Mouse (Mus musculus): ENCODE results near the gene Rgs10. TPM values are rescaled to one million over a fixed set of nuclear protein-coding genes. Genes with fewer than 3 reads are reported as not detected.
A peak's percentile ranks its signal among the peaks of the same experiment; 100 is the strongest.

The Rgs10 gene
- polyA plus RNA-seq, 1 experiment from 2014 or later = 43.6 TPM

DNA sequence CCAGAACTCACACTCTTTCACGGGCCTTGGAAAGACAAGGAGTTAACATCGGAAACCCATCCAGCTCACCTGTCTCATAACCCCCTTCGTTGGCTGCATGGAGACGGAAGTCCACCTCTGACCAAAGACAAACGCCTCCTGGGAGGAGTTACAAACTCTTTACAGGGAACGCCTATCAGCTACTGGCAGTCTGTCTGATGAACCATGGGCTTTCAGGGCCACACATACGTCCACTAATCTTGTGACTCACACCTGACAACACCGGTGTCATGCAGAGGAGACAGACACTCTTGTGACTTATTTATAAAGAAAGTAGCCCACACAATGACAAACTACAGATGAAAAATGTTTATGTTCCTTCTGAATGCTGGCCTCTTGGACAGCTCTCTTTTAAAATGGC is 16.0 kb downstream of the Rgs10 start:
- 0 out of 2 replicates have a peak, but pooled peaks cover 3% of the 10 kb centered on the region for H3K36me3 ChIP-seq (ENCODE audit: control insufficient read depth, insufficient read depth, low read length)
- no peak for ATAC-seq (ENCODE audit: low FRiP score, low TSS enrichment)
- no peak overlapping the region for H3K9ac ChIP-seq (replicated peaks; ENCODE audit: low read length)
- DNase-seq = no peak
- H3K9me3 ChIP-seq (ENCODE audit: control insufficient read depth, low read length) = no peaks in the 10 kb centered on the region
- no peak overlapping the region for H3K27ac ChIP-seq (replicated peaks; ENCODE audit: low read depth, low read length)
- H3K4me2 ChIP-seq (ENCODE audit: low read length) = no peak overlapping the region
- no peaks in the 10 kb centered on the region for H3K27me3 ChIP-seq (ENCODE audit: control insufficient read depth, insufficient read depth, low read length)
- 90% methylated on average over 8 of the region's 8 CpGs for WGBS
- no peak overlapping the region for H3K4me3 ChIP-seq (replicated peaks; ENCODE audit: low read depth, low read length)
- no peaks in the 10 kb centered on the region for H3K4me1 ChIP-seq (ENCODE audit: control insufficient read depth, insufficient read depth, low read length)

DNA sequence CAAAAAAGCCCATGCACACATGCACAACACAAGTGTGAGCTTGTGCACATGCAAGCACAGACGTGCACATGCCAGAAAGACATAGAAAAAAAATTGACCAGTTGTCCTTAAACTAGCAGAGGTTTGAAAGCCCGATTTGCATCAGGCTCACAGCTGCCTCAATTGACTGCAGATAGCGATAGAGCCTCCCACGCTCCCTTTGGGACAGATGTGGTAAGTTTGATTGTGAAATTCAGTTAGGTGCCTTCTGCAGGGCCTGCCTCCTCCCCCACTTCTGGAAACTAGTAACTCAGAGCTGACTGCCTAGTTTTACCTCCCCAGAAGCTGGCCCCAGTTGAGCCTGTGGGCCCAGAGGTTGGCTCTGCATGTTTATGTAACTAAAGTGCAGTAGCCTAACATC is 19.9 kb downstream of the Rgs10 start:
- no peaks in the 10 kb centered on the region for H3K4me1 ChIP-seq (ENCODE audit: control insufficient read depth, insufficient read depth, low read length)
- DNase-seq (no peak), ATAC-seq (ENCODE audit: low FRiP score, low TSS enrichment) (no peak)
- no peaks in the 10 kb centered on the region for H3K9me3 ChIP-seq (ENCODE audit: control insufficient read depth, low read length)
- H3K4me3 ChIP-seq (replicated peaks; ENCODE audit: low read depth, low read length) = no peak overlapping the region
- 0 out of 2 replicates have a peak, but pooled peaks cover 3% of the 10 kb centered on the region for H3K36me3 ChIP-seq (ENCODE audit: control insufficient read depth, insufficient read depth, low read length)
- no peaks in the 10 kb centered on the region for H3K27me3 ChIP-seq (ENCODE audit: control insufficient read depth, insufficient read depth, low read length)
- WGBS = 81% methylated on average over 4 of the region's 4 CpGs
- no peak overlapping the region for H3K9ac ChIP-seq (replicated peaks; ENCODE audit: low read length)
- H3K4me2 ChIP-seq (ENCODE audit: low read length) = no peak overlapping the region
- H3K27ac ChIP-seq (replicated peaks; ENCODE audit: low read depth, low read length) = no peak overlapping the region

DNA sequence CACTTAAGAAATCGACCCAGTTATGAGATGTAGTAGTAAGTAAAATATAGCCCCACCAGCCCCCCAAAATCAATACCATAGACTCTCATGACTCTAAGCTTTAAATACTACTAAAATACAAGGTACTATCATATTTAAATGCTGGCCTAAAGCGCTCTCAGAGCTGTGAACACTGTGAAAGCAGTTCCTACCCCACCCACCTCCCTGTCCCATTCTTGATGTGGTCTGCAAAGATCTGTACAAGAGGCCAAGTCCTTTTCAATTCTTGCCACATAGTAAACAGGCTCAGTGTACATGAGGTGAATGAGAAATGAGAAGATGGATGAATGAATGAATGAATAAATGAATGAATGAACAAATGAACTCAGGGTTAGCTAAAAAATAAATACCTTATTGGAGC is 21.5 kb downstream of the Rgs10 start:
- H3K4me2 ChIP-seq (ENCODE audit: low read length) = no peak overlapping the region
- H3K4me3 ChIP-seq (replicated peaks; ENCODE audit: low read depth, low read length) = no peak overlapping the region
- DNase-seq = no peak
- 0 out of 2 replicates have a peak, but pooled peaks cover 3% of the 10 kb centered on the region for H3K36me3 ChIP-seq (ENCODE audit: control insufficient read depth, insufficient read depth, low read length)
- WGBS = 72% methylated on average over 2 of the region's 2 CpGs
- no peak overlapping the region for H3K9ac ChIP-seq (replicated peaks; ENCODE audit: low read length)
- no peak for ATAC-seq (ENCODE audit: low FRiP score, low TSS enrichment)
- no peaks in the 10 kb centered on the region for H3K27me3 ChIP-seq (ENCODE audit: control insufficient read depth, insufficient read depth, low read length)
- no peaks in the 10 kb centered on the region for H3K9me3 ChIP-seq (ENCODE audit: control insufficient read depth, low read length)
- H3K27ac ChIP-seq (replicated peaks; ENCODE audit: low read depth, low read length) = no peak overlapping the region
- no peaks in the 10 kb centered on the region for H3K4me1 ChIP-seq (ENCODE audit: control insufficient read depth, insufficient read depth, low read length)

DNA sequence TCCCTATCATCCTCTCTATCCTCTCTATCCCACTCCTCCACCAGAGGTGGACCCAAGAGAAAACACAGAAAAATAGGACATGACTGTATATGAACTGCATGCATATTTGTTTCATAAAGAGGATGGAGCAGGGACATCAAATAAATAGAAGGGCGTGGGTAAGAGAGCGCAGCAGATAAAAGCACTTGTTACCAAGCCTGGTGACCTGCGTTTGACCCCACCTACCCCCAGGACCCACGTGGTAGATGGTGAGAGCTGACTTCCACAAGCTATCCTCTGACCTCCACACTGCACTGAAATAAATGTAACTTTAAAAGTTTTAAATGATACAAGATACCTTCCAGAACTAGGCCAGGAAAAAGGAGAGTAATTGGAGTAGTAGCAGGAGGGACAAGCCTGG is 24.8 kb downstream of the Rgs10 start:
- H3K36me3 ChIP-seq (ENCODE audit: control insufficient read depth, insufficient read depth, low read length) = no peaks in the 10 kb centered on the region
- no peaks in the 10 kb centered on the region for H3K9me3 ChIP-seq (ENCODE audit: control insufficient read depth, low read length)
- no peak for ATAC-seq (ENCODE audit: low FRiP score, low TSS enrichment)
- no peak for DNase-seq
- H3K4me2 ChIP-seq (ENCODE audit: low read length) = no peak overlapping the region
- no peak overlapping the region for H3K9ac ChIP-seq (replicated peaks; ENCODE audit: low read length)
- H3K27me3 ChIP-seq (ENCODE audit: control insufficient read depth, insufficient read depth, low read length) = no peaks in the 10 kb centered on the region
- 75% methylated on average over 4 of the region's 4 CpGs for WGBS
- no peak overlapping the region for H3K4me3 ChIP-seq (replicated peaks; ENCODE audit: low read depth, low read length)
- no peaks in the 10 kb centered on the region for H3K4me1 ChIP-seq (ENCODE audit: control insufficient read depth, insufficient read depth, low read length)
- no peak overlapping the region for H3K27ac ChIP-seq (replicated peaks; ENCODE audit: low read depth, low read length)

DNA sequence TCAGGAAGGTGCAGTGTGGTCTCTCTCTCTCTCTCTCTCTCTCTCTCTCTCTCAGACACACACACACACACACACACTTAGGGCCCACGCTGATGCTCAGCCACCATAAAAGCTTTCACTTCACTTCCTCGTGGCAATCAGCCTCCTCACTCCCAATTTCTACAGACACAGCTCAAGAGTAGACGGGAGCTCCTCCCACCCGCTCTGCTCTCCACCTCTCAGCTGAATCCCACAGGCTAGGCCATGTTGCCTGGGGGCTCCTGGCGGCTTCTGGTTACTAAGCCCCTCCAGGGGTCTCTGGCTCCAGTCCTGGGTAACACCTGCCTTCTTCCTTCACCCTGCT is 25.6 kb downstream of the Rgs10 start:
- ATAC-seq (ENCODE audit: low FRiP score, low TSS enrichment) (no peak), DNase-seq (no peak)
- Histone ChIP-seq H3K36me3 (ENCODE audit: control insufficient read depth, insufficient read depth, low read length) (no peaks in the 10 kb centered on the region), H3K9me3 (ENCODE audit: control insufficient read depth, low read length) (no peaks in the 10 kb centered on the region), H3K9ac (replicated peaks; ENCODE audit: low read length) (no peak overlapping the region), H3K4me3 (replicated peaks; ENCODE audit: low read depth, low read length) (no peak overlapping the region), H3K27me3 (ENCODE audit: control insufficient read depth, insufficient read depth, low read length) (no peaks in the 10 kb centered on the region), H3K4me1 (ENCODE audit: control insufficient read depth, insufficient read depth, low read length) (no peaks in the 10 kb centered on the region), H3K4me2 (ENCODE audit: low read length) (no peak overlapping the region), H3K27ac (replicated peaks; ENCODE audit: low read depth, low read length) (no peak overlapping the region)
- WGBS = 37% methylated on average over 5 of the region's 5 CpGs

DNA sequence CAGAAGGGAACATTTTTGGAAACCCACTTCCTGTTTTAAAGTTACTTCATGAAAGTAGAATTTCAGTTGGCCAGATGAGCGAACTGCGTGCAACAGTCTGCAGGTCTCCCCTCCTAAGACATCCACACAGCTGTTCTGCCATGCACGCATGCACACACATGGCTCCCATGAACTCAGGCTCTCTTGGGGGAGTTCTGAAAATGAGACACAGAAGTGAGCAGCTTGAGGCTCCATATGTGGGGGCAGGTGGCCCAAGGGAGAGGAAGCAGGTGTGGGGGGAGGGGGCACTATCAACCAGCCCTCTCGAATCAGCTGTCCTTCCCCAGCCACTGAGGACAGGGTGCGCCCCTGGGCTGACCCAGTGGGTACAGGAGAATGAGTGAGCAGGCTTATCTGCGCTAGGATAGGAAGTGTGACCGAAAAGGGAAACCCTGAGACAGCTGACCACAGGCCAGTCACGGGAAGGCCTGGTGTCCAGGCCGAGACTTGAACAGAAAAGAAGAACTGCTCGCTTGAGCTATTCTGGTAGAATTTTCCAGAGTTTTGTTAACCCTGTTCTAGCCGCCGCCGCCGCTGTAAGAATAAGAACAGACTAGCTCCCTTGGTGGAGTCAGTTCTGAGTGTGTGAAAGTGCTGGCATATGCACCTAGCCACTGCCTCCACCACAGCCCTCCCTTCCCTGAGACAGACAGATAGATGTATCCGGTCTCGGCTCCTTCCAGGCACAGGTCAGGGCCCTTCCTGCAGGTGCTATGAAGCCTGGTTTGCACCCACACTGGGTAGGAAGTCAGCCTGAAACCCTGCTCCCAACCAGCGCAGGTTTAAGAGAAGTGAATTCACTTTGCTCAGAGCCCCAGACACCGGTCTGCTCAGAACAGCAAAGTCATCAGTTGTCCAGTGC is 26.2 kb downstream of the Rgs10 start:
- no peaks in the 10 kb centered on the region for H3K36me3 ChIP-seq (ENCODE audit: control insufficient read depth, insufficient read depth, low read length)
- no peaks in the 10 kb centered on the region for H3K4me1 ChIP-seq (ENCODE audit: control insufficient read depth, insufficient read depth, low read length)
- H3K9me3 ChIP-seq (ENCODE audit: control insufficient read depth, low read length) = no peaks in the 10 kb centered on the region
- no peaks in the 10 kb centered on the region for H3K27me3 ChIP-seq (ENCODE audit: control insufficient read depth, insufficient read depth, low read length)
- DNase-seq (no peak), ATAC-seq (ENCODE audit: low FRiP score, low TSS enrichment) (no peak)
- no peak overlapping the region for H3K4me3 ChIP-seq (replicated peaks; ENCODE audit: low read depth, low read length)
- no peak overlapping the region for H3K4me2 ChIP-seq (ENCODE audit: low read length)
- no peak overlapping the region for H3K9ac ChIP-seq (replicated peaks; ENCODE audit: low read length)
- 90% methylated on average over 18 of the region's 18 CpGs for WGBS
- no peak overlapping the region for H3K27ac ChIP-seq (replicated peaks; ENCODE audit: low read depth, low read length)

DNA sequence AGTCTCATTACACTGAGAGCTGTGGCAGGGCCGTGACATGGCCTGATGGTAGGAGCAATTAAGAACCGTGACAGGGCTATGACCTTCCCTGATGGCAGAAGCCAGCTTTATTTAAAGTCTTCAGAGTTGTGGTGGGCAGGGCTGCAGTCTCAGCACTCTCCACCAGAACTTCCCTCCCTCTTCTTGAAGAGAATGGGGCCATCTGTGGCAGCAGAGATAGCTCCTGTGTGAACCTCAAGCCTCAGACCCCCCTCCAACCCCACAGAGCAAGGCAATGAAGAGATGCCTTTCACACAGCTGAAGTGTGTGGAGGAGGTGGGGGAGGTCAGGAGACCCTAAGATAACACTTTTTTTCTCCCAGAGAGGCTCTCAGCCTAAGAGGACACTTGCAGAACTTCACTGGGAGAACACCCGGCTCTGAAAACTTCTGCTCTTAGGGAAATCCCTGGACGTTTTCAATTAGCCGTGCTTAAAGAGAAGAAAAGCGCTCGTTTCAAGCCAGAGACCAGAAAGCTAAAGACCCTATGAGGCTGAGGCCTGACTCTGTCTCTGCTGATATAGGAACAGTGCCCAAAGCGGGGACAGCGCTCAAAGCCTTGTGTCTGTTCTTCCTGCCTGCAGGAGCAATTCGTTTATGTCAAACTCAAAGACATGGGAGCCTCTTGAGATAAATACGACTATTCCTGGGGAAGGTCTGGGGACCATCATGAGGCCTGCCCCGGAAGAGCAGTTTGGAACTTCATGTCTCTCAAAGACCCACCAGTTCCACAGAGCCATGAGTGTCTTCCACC is 27.1 kb downstream of the Rgs10 start:
- Histone ChIP-seq H3K27me3 (ENCODE audit: control insufficient read depth, insufficient read depth, low read length) (no peaks in the 10 kb centered on the region), H3K4me3 (replicated peaks; ENCODE audit: low read depth, low read length) (no peak overlapping the region), H3K9me3 (ENCODE audit: control insufficient read depth, low read length) (no peaks in the 10 kb centered on the region), H3K4me1 (ENCODE audit: control insufficient read depth, insufficient read depth, low read length) (no peaks in the 10 kb centered on the region), H3K27ac (replicated peaks; ENCODE audit: low read depth, low read length) (no peak overlapping the region), H3K9ac (replicated peaks; ENCODE audit: low read length) (no peak overlapping the region), H3K4me2 (ENCODE audit: low read length) (no peak overlapping the region), H3K36me3 (ENCODE audit: control insufficient read depth, insufficient read depth, low read length) (no peaks in the 10 kb centered on the region)
- WGBS = 60% methylated on average over 12 of the region's 12 CpGs
- DNase-seq (no peak), ATAC-seq (ENCODE audit: low FRiP score, low TSS enrichment) (no peak)

DNA sequence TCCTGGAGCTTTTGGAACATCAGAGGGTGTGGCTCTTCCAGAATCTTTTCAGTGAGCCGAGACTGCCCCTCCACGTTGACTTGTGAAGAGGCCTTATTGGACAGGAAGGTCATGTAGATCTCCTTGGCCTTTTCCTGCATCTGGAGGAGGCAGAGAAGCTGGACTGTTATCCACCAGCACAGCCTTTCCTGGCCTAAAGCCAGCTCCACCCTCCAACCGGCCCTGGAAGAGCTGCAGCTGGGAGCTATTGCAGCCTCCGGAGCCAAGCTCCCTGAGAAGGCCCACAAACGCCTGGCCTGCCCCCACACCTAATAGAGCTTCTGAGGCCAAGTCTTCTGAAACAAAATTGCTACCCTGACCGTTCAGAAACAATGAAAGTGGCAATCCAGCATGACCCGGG is 29.6 kb downstream of the Rgs10 start:
- WGBS = 31% methylated on average over 7 of the region's 7 CpGs
- Histone ChIP-seq H3K9ac (replicated peaks; ENCODE audit: low read length) (no peak overlapping the region), H3K27ac (replicated peaks; ENCODE audit: low read depth, low read length) (no peak overlapping the region), H3K4me3 (replicated peaks; ENCODE audit: low read depth, low read length) (no peak overlapping the region), H3K36me3 (ENCODE audit: control insufficient read depth, insufficient read depth, low read length) (no peaks in the 10 kb centered on the region), H3K4me1 (ENCODE audit: control insufficient read depth, insufficient read depth, low read length) (no peaks in the 10 kb centered on the region), H3K4me2 (ENCODE audit: low read length) (no peak overlapping the region), H3K9me3 (ENCODE audit: control insufficient read depth, low read length) (no peaks in the 10 kb centered on the region), H3K27me3 (ENCODE audit: control insufficient read depth, insufficient read depth, low read length) (no peaks in the 10 kb centered on the region)
- ATAC-seq (ENCODE audit: low FRiP score, low TSS enrichment) (no peak), DNase-seq (peak; percentile 49)

Data from midbrain, embryonic 14.5 days (tissue).